Mouse (Mus musculus) inflammation-experienced regulatory T-cells, adult 6 months (primary cell): Measurements from ENCODE around the gene Amn1. TPM values are rescaled to one million over a fixed set of nuclear protein-coding genes. Genes with fewer than 3 reads are reported as not detected.

ENCODE experiments used
- polyA plus RNA-seq, 3 experiments: library from polyadenylated mRNA; unstranded; fragments of 100-300 nt; shearing (Covaris generic); gene quantifications; one replicate each; pipeline ENCODE4 v1.2.1; 2017

Gene Amn1
- polyA plus RNA-seq, 3 experiments from 2014 or later, result 24.8 to 29.4 (median 25.4) TPM

Other genes starting within 250 kb of the Amn1 start
- 10 to 100 TPM; 61.7 to 81.8 (median 61.8) TPM for gene Sinhcaf, start 242.2 kb downstream of the Amn1 start, polyA plus RNA-seq
- gene Dennd5b, start 87.0 kb downstream of the Amn1 start, polyA plus RNA-seq, result under 1 TPM; 0.23 to 0.66 (median 0.57) TPM
- not detected for gene Gm10203, start 58.5 kb downstream of the Amn1 start, polyA plus RNA-seq
- 10 to 100 TPM; 42.0 to 73.9 (median 68.8) TPM for gene Etfbkmt, start 48.9 kb downstream of the Amn1 start, polyA plus RNA-seq
- 100 to 1,000 TPM; 169 to 237 (median 199) TPM for gene Resf1, start 120.7 kb upstream of the Amn1 start, polyA plus RNA-seq
- 10 to 100 TPM; 13.2 to 23.7 (median 15.9) TPM for gene Bicd1, start 220.2 kb upstream of the Amn1 start, polyA plus RNA-seq